Mouse (Mus musculus) heart, adult 11 months (tissue): ENCODE measurements around the gene Slitrk4.
A peak's percentile ranks its signal among the peaks of the same experiment; 100 is the strongest.

Source experiments
- DNase-seq: peaks from one replicate; pipeline ENCODE4 v3.0.0; 2022

Slitrk4 gene

GRCm38 (mm10) chrX:64276290-64277125 is at the start of gene Slitrk4:
Slitrk4 (minus strand) TSS chrX:64276996.
- DNase-seq = peak; percentile 49

- DNase-seq = no peak
Observed at GRCm38 (mm10) chrX:64319501-64319900, 42.7 kb upstream of the Slitrk4 start.

- DNase-seq = no peak
Observed at GRCm38 (mm10) chrX:64277991-64278301, 1.1 kb upstream of the Slitrk4 start.

GRCm38 (mm10) chrX:64277126-64277990 is 562 bp upstream of the Slitrk4 start:
- peak; percentile 28 for DNase-seq

GRCm38 (mm10) chrX:64275501-64276289 is 1.1 kb downstream of the Slitrk4 start:
- DNase-seq = no peak

GRCm38 (mm10) chrX:64263481-64263880 is 13.3 kb downstream of the Slitrk4 start:
- DNase-seq = no peak
